Mouse (Mus musculus) CH12.LX (cell line): ENCODE results near the gene Polr2b. TPM values are rescaled to one million over a fixed set of nuclear protein-coding genes. Genes with fewer than 3 reads are reported as not detected.

Experiments
- polyA plus RNA-seq: library from polyadenylated mRNA; unstranded; fragments of >175 nt; gene quantifications from 2 replicates; pipeline ENCODE4 v1.2.1, GENCODE M21; 2012; ENCODE audit warnings: low read depth; ENCODE audit not compliant: insufficient read length
- total RNA-seq, 2 experiments: library from RNA; depleted of rRNA; stranded (reverse); fragments of 300-350 nt in 1 of 2; fragments of >200 nt in 1 of 2; gene quantifications; 2 replicates each; pipeline ENCODE4 v1.2.3; 2012 to 2014

Gene Polr2b
- total and polyA plus RNA-seq, 3 experiments: 88.0 to 133 (median 119) TPM

Other genes with a start within 250 kb of the Polr2b start
- gene Hopx, start 195.0 kb upstream of the Polr2b start, total RNA-seq (2012; rRNA removed): 22.2 and 26.4 TPM in 2 replicates
- gene Hopx, start 195.0 kb upstream of the Polr2b start, total RNA-seq (2014; rRNA removed): 19.6 and 20.0 TPM in 2 replicates
- gene Hopx, start 195.0 kb upstream of the Polr2b start, polyA plus RNA-seq: 15.1 and 17.6 TPM in 2 replicates
- 0.42 and 0.55 TPM in 2 replicates for gene Spink2, start 98.7 kb upstream of the Polr2b start, total RNA-seq (2012; rRNA removed)
- gene Spink2, start 98.7 kb upstream of the Polr2b start, total RNA-seq (2014; rRNA removed): not detected in 2 replicates
- gene Spink2, start 98.7 kb upstream of the Polr2b start, polyA plus RNA-seq: 0.67 and 1.3 TPM in 2 replicates
- gene Rest, start 44.7 kb upstream of the Polr2b start, total RNA-seq (2012; rRNA removed): 15.4 and 15.9 TPM in 2 replicates
- gene Rest, start 44.7 kb upstream of the Polr2b start, total RNA-seq (2014; rRNA removed): 16.5 and 16.8 TPM in 2 replicates
- gene Rest, start 44.7 kb upstream of the Polr2b start, polyA plus RNA-seq: 7.4 and 7.8 TPM in 2 replicates
- 25.8 and 33.0 TPM in 2 replicates for gene Noa1, start 63 bp upstream of the Polr2b start, total RNA-seq (2012; rRNA removed)
- gene Noa1, start 63 bp upstream of the Polr2b start, total RNA-seq (2014; rRNA removed): 44.3 and 45.7 TPM in 2 replicates
- gene Noa1, start 63 bp upstream of the Polr2b start, polyA plus RNA-seq: 59.4 and 60.7 TPM in 2 replicates
- gene Igfbp7, start 97.9 kb downstream of the Polr2b start, total RNA-seq (2012; rRNA removed): 0.17 and 0.29 TPM in 2 replicates
- gene Igfbp7, start 97.9 kb downstream of the Polr2b start, total RNA-seq (2014; rRNA removed): 0.30 and 0.35 TPM in 2 replicates
- gene Igfbp7, start 97.9 kb downstream of the Polr2b start, polyA plus RNA-seq: 0.52 and 0.70 TPM in 2 replicates